Mouse (Mus musculus): Measurements from ENCODE around the gene Spdef.

Gene Spdef

DNA sequence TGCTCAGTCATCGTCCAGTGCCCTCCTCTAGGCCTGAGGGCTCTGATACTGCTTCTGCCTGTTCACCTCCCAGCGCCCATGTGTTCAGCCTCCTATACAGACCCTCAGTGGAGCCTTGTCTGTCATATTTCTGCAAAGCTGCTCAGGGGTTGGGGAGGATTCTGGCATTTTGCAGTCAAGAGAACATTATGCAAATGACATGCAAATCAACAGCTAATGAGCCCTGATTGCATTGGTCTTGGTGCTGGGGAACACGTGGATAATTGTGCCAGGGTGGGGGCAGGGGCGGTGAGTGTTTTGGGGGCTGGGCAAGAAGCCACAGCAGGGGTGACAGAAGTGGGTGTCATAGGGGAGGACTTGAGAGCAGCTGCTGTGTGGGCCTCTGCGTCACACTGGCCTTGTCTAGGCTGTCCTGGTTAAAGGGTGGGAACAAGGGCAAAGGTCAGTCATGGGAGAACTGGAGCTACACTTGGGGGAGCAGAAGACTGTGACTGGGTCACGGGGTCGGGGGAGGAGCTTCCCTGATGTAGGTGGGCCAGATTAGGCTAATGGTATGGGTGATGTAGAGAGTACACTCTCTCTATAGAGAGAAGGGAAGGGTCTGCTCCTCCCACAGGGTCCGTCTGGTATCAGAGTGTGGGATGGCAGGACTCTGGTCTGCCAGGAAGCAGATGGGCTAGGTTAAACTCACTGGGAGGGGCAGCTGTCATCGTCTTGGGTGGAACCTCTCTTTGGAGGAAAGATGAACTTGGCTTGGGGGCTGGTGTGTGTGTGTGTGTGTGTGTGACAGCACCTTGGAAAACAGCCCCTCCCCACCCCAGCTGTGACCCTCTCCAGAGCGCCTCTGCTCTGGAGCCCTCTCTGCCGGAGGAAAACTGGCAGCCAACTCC is 49.6 kb downstream of the Spdef start:
- DNase-seq (ENCODE audit: extremely low read depth, low read depth): no peak

DNA sequence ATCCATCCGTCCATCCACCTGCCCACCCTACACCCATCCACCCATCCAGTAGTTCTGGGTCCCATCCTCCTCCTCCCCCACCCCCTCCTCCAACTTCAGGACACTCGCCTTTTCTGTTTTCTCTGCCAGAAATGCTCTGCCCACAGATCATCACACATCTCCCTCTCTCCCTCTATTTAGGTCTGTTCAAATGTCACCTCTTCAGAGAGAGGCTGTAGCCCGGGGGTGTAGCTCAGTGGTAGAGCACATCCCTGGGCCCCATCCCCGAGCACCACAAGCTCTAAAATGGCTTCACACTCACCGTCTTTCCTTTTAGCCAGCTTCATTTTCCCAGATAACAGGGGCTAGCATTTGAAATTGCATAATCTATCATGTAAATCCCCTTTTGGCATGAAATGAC is 51.0 kb downstream of the Spdef start:
- DNase-seq (ENCODE audit: extremely low read depth, low read depth): no peak

DNA sequence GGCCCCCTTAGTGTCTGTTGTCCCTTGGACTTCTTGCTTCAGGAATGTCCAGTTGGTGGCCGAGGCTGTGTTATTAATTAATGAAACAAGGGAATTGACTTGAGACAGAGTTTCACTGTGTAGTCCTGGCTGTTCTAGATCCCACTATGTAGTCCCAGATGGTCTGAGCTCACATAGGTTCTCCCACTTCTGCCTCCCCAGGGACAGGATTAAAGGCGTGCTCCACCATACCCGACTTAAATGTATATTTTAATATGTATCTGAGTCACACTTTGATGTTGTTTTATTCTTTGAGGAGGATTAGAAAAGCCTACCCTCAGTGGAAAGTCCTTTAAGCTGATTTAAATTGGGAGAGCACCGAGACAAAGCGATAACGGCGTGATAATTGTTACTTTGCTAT is 52.5 kb downstream of the Spdef start:
- DNase-seq (ENCODE audit: extremely low read depth, low read depth): no peak

GRCm38 (mm10) chr17:27675453-27675852 is 53.3 kb downstream of the Spdef start:
- DNase-seq (ENCODE audit: extremely low read depth, low read depth): no peak

DNA sequence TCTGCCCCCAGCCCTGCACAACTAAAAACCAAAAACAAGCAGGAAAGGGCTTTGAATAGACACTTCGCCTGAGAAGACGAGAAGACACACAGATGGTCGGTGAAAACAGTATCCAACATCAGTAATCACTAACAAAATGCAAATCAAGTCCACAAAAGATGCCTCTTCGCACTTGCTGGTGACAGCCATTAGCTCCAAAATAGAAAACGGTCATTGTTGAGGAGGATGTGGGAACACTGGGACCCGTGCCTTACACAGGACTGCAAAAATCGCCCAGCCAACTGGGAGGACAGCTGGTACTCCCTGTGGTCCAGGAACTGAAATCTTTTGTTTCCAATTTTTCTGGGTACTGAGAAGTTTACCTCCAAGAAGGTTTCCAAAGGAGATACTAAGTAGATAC is 54.8 kb downstream of the Spdef start:
- no peak for DNase-seq (ENCODE audit: extremely low read depth, low read depth)

DNA sequence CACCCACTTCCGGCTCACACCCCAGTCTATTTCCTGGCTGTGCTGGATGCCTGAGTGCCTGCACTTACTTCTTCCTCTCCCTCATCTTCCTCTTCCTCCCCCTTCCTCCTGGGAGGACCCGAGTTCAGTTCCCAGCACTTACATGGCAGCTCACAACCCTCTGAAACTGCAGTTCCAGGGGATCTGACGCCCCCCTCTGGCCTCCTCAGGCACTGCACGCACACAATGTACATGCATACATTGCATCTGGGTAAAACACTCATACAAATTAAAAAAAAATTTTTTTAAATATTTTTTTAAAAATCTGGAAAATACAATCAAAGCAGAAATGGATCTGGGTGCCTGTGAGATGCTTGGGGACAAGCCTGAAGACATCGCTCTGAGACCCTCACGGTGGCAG is 57.0 kb downstream of the Spdef start:
- no peak for DNase-seq (ENCODE audit: extremely low read depth, low read depth)
